Mouse (Mus musculus) midbrain, embryonic 11.5 days (tissue): ENCODE measurements around the gene Ugt1a7c. TPM values are rescaled to one million over a fixed set of nuclear protein-coding genes. Genes with fewer than 3 reads are reported as not detected.
A peak's percentile ranks its signal among the peaks of the same experiment; 100 is the strongest.

Experiments
- ATAC-seq: fragments of 200-750 bp; cut with Nextera tagmentation; 2 replicates; pipeline ENCODE4 v1.8.0; 2017; ENCODE audit warnings: moderate TSS enrichment, moderate library complexity; ENCODE audit not compliant: low FRiP score
- DNase-seq: peaks from one replicate; pipeline ENCODE4 v3.0.0; 2015; ENCODE audit warnings: low spot score; ENCODE audit errors: missing footprints
- H3K27ac ChIP-seq: fragments of 300-500 bp; sonication (generic); 2 replicates; pipeline ENCODE4 v1.5.1; 2014; ENCODE audit warnings: low read depth, low read length
- H3K27me3 ChIP-seq: fragments of 300-500 bp; sonication (generic); 2 replicates; pipeline ENCODE4 v1.6.1; 2014; ENCODE audit warnings: mild to moderate bottlenecking, low read length, moderate library complexity, mixed read lengths; ENCODE audit not compliant: control insufficient read depth, insufficient read depth
- H3K36me3 ChIP-seq: fragments of 300-500 bp; sonication (generic); 2 replicates; pipeline ENCODE4 v1.6.1; 2014; ENCODE audit warnings: mild to moderate bottlenecking, low read length, moderate library complexity, mixed read lengths; ENCODE audit not compliant: control insufficient read depth, insufficient read depth
- H3K4me1 ChIP-seq: fragments of 300-500 bp; sonication (generic); 2 replicates; pipeline ENCODE4 v1.6.1; 2014; ENCODE audit warnings: low read length; ENCODE audit not compliant: control insufficient read depth, insufficient read depth
- H3K4me2 ChIP-seq: fragments of 300-500 bp; sonication (generic); 2 replicates; pipeline ENCODE4 v1.6.1; 2014; ENCODE audit warnings: mild to moderate bottlenecking, moderate library complexity
- H3K4me3 ChIP-seq: fragments of 300-500 bp; sonication (generic); 2 replicates; pipeline ENCODE4 v1.5.1; 2014; ENCODE audit warnings: low read depth, low read length
- H3K9ac ChIP-seq: fragments of 300-500 bp; sonication (generic); 2 replicates; pipeline ENCODE4 v1.6.1; 2014; ENCODE audit warnings: low read length
- H3K9me3 ChIP-seq: fragments of 300-500 bp; sonication (generic); 2 replicates; pipeline ENCODE4 v1.6.1; 2016; ENCODE audit warnings: low read length; ENCODE audit not compliant: control insufficient read depth
- WGBS: fragments of 180-500 bp; shearing (Covaris S2); extraction: QIAGEN DNeasy Blood & Tissue Kit; methylation state at CpG from one replicate; pipeline ENCODE4 v1.1.7; 2014; 5-methylcytosine and 5-hydroxymethylcytosine counted together
- polyA plus RNA-seq: library from polyadenylated mRNA; unstranded; fragments of >200 nt; fragmentation: Nextera tagmentation; extraction: Ambion mirVana; gene quantifications from 2 replicates; pipeline ENCODE4 v1.2.1, GENCODE M21; 2014

Gene Ugt1a7c
- polyA plus RNA-seq, 1 experiment from 2014 or later, result 1.2 TPM

DNA sequence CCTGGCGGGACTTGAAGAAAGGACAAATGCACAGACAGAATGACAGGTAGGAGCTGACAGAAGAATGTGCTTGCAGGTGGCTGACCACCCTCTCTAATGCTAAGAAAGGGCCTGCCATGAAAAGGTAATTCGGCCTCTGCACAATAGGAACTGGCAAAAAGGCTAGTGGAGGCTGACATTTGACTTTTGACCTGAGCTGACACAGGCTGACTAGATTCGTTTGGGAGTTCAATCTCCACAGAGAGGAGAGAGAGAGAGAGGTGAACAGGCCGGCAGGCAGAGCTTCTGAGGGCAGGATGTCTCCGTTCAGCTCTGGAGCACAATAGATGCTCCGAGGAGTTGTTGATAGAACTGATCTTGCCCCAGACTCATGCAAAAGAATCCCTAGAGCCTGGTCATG, 151.5 kb downstream of the Ugt1a7c start:
- WGBS, result 50% methylated on average over 6 of the region's 6 CpGs

DNA sequence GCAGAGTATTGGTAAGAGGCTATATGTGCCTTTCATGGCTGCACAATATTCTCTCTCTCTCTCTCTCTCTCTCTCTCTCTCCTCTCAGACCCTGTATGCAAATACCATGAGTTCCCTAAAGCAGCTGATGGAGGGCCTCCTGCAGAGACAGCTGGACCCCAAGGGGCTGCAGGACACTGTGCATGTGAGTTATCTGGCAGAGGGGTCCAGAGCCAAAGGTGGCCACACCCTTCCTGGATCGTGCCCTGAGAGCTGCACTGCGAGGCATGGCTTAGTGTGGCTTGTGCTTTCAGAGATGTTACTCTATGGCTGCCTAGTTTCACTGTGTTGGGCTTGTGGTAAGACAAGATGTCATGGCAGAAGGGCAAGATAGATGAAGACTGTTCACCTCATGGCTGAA, 152.8 kb downstream of the Ugt1a7c start:
- no peaks in the 10 kb centered on the region for H3K27me3 ChIP-seq
- DNase-seq (no peak), ATAC-seq (no peak)
- H3K4me1 ChIP-seq, result no peaks in the 10 kb centered on the region
- whole genome bisulfite sequencing, result 53% methylated on average over 2 of the region's 2 CpGs
- no peak overlapping the region for H3K4me2 ChIP-seq
- H3K27ac ChIP-seq, result no peak overlapping the region
- peaks cover 95% of the 10 kb centered on the region for H3K9me3 ChIP-seq
- H3K9ac ChIP-seq, result no peak overlapping the region
- H3K36me3 ChIP-seq, result no peaks in the 10 kb centered on the region
- H3K4me3 ChIP-seq, result no peak overlapping the region

More for the DNA sequence above, 151.5 kb downstream of the Ugt1a7c start:
- no peak overlapping the region for H3K27ac ChIP-seq
- H3K27me3 ChIP-seq, result no peaks in the 10 kb centered on the region
- DNase-seq, result no peak
- no peak for ATAC-seq
- H3K36me3 ChIP-seq, result no peaks in the 10 kb centered on the region
- no peak overlapping the region for H3K4me2 ChIP-seq
- no peak overlapping the region for H3K9ac ChIP-seq
- no peaks in the 10 kb centered on the region for H3K4me1 ChIP-seq
- peaks cover 94% of the 10 kb centered on the region for H3K9me3 ChIP-seq
- no peak overlapping the region for H3K4me3 ChIP-seq

GRCm38 (mm10) chr1:88248658-88249057, 153.8 kb downstream of the Ugt1a7c start:
- 72% methylated on average over 4 of the region's 4 CpGs for WGBS
- ATAC-seq, result peak; percentile 6; the same call in 1 of the 2 replicates
- peaks cover 96% of the 10 kb centered on the region for H3K9me3 ChIP-seq
- H3K4me1 ChIP-seq, result no peaks in the 10 kb centered on the region
- no peak overlapping the region for H3K4me2 ChIP-seq
- no peak for DNase-seq
- H3K9ac ChIP-seq, result no peak overlapping the region
- H3K27ac ChIP-seq, result no peak overlapping the region
- H3K4me3 ChIP-seq, result no peak overlapping the region
- no peaks in the 10 kb centered on the region for H3K36me3 ChIP-seq
- no peaks in the 10 kb centered on the region for H3K27me3 ChIP-seq

GRCm38 (mm10) chr1:88249596-88249995, 154.7 kb downstream of the Ugt1a7c start:
- no peaks in the 10 kb centered on the region for H3K4me1 ChIP-seq
- DNase-seq, result no peak
- H3K9ac ChIP-seq, result no peak overlapping the region
- no peak overlapping the region for H3K27ac ChIP-seq
- no peak overlapping the region for H3K4me3 ChIP-seq
- no peaks in the 10 kb centered on the region for H3K27me3 ChIP-seq
- no peaks in the 10 kb centered on the region for H3K36me3 ChIP-seq
- H3K9me3 ChIP-seq, result peaks cover 96% of the 10 kb centered on the region
- ATAC-seq, result no peak
- 78% methylated on average over 7 of the region's 7 CpGs for WGBS
- no peak overlapping the region for H3K4me2 ChIP-seq

DNA sequence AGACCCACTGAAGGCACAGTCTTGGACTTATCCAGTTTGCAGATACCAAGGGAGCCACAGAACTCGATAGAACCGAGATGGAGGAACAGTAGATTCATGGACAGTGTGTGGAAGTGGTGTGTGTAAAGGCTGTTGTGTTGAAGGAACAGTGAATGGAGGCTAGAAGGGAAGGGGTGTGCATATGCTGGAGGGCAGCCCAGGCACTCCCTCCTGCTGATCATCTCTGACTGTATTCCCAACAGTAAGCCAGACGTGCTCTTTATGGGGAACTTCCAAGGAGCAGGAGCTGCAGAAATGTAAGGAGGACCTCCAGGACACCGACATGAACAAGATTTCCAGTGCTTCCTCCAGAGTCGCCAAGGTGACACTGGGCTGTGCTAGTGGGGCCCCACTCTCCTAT, 155.2 kb downstream of the Ugt1a7c start:
- ATAC-seq (no peak), DNase-seq (no peak)
- Histone ChIP-seq H3K9me3 (peaks cover 96% of the 10 kb centered on the region), H3K27me3 (no peaks in the 10 kb centered on the region), H3K27ac (no peak overlapping the region), H3K4me2 (no peak overlapping the region), H3K4me1 (no peaks in the 10 kb centered on the region), H3K9ac (no peak overlapping the region), H3K36me3 (no peaks in the 10 kb centered on the region), H3K4me3 (no peak overlapping the region)
- WGBS, result 77% methylated on average over 5 of the region's 5 CpGs

DNA sequence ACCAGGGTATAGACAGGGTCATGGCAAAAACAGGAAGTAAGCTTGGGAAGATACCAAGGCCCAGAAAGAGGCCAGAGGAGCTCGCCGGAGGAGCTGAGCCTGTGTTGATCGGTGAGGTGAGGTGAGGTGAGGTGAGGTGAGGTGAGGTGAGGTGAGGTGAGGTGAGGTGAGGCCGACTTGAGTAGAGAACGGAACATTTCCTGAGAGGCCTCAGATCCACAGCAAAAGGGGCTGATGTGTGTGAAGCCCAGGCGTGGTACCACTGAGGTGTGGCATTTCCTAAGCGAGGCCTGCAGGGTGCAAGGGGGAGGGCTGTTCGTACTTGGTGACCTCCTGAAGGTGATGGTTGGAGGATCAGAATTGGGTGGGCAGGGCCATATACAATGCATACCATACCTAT, 158.2 kb downstream of the Ugt1a7c start:
- no peaks in the 10 kb centered on the region for H3K36me3 ChIP-seq
- H3K4me1 ChIP-seq, result no peaks in the 10 kb centered on the region
- WGBS, result 75% methylated on average over 8 of the region's 8 CpGs
- H3K4me3 ChIP-seq, result no peak overlapping the region
- peaks cover 95% of the 10 kb centered on the region for H3K9me3 ChIP-seq
- no peak overlapping the region for H3K4me2 ChIP-seq
- ATAC-seq, result no peak
- no peak overlapping the region for H3K9ac ChIP-seq
- H3K27ac ChIP-seq, result no peak overlapping the region
- no peaks in the 10 kb centered on the region for H3K27me3 ChIP-seq
- no peak for DNase-seq

GRCm38 (mm10) chr1:88253540-88253939, 158.7 kb downstream of the Ugt1a7c start:
- H3K27ac ChIP-seq, result no peak overlapping the region
- H3K27me3 ChIP-seq, result no peaks in the 10 kb centered on the region
- no peak overlapping the region for H3K4me3 ChIP-seq
- peaks cover 94% of the 10 kb centered on the region for H3K9me3 ChIP-seq
- WGBS, result 72% methylated on average over 6 of the region's 6 CpGs
- no peaks in the 10 kb centered on the region for H3K4me1 ChIP-seq
- no peak for DNase-seq
- H3K4me2 ChIP-seq, result no peak overlapping the region
- no peak overlapping the region for H3K9ac ChIP-seq
- H3K36me3 ChIP-seq, result no peaks in the 10 kb centered on the region
- no peak for ATAC-seq

DNA sequence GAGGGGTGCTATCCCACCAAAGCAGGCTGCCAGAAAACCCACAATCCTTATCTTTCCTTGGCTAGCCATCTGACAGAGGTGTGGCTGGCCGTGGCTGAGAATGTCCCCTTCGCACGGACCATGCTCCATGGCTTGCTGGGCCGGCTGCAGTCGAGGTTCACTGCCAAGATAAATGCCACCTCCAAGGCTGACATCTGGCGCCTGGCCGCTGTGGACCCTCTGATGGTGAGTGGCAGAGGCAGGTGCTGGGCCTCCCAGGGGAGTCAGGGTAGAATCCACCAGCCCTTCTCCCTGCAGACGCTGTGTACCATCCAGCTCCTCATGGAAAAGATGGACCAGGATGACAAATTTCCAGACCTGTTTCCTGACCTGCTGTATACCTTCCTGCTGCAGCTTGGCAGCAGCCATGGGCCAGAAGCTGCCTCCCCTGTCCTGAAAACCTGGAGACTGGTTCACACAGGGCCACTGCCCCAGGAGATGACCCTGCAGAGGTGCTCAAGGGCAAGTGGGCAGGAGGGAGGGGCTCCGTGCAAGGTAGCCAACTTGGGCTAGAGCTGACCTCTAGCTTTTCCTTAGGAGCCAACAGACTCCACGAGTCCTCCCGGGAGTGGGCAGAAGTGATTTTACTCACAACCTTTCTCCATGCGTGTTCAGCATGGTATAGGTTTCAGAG, 160.1 kb downstream of the Ugt1a7c start:
- peaks cover 83% of the 10 kb centered on the region for H3K9me3 ChIP-seq

GRCm38 (mm10) chr1:88255466-88255857, 160.6 kb downstream of the Ugt1a7c start:
- ATAC-seq (0 out of 2 replicates have a peak, but pooled peaks have one; percentile 1), DNase-seq (no peak)
- H3K27ac ChIP-seq, result no peak overlapping the region
- peaks cover 5% of the 10 kb centered on the region; the same call in 1 of the 2 replicates for H3K36me3 ChIP-seq
- H3K27me3 ChIP-seq, result no peaks in the 10 kb centered on the region
- H3K9ac ChIP-seq, result no peak overlapping the region
- no peak overlapping the region for H3K4me3 ChIP-seq
- no peaks in the 10 kb centered on the region for H3K4me1 ChIP-seq
- H3K9me3 ChIP-seq, result peaks cover 82% of the 10 kb centered on the region
- 63% methylated on average over 2 of the region's 2 CpGs for WGBS
- no peak overlapping the region for H3K4me2 ChIP-seq

More for the DNA sequence above, 160.1 kb downstream of the Ugt1a7c start:
- DNase-seq (no peak), ATAC-seq (no peak)
- Histone ChIP-seq H3K36me3 (peaks cover under 1% of the 10 kb centered on the region; the same call in 1 of the 2 replicates), H3K9ac (no peak overlapping the region), H3K4me2 (no peak overlapping the region), H3K27ac (no peak overlapping the region), H3K27me3 (no peaks in the 10 kb centered on the region), H3K4me1 (no peaks in the 10 kb centered on the region), H3K4me3 (no peak overlapping the region)
- WGBS, result 89% methylated on average over 12 of the region's 12 CpGs
